Mouse (Mus musculus) MEL (cell line): Measurements from ENCODE around the gene Rccd1. TPM values are rescaled to one million over a fixed set of nuclear protein-coding genes. Genes with fewer than 3 reads are reported as not detected.

Experiments used
- DNase-seq: peaks from one replicate; pipeline ENCODE4 v3.0.0; 2011; ENCODE audit warnings: low read depth, low spot score
- H3K27ac ChIP-seq: 2 replicates; pipeline ENCODE4 v1.5.1; 2012; ENCODE audit warnings: low read depth, mild to moderate bottlenecking, control low read depth, low read length, moderate library complexity; ENCODE audit not compliant: control insufficient read depth
- H3K27me3 ChIP-seq, 2 experiments: fragments of 150-350 bp in 1 of 2; sonication (generic) in 1 of 2; 2 replicates each; pipeline ENCODE4 v1.6.1; 2012; ENCODE audit warnings: low read length in 2 of 2, mild to moderate bottlenecking in 2 of 2, improper control_type of control experiment in 1 of 2, moderate library complexity in 1 of 2; ENCODE audit not compliant: insufficient read depth in 2 of 2, control insufficient read depth in 1 of 2
- H3K36me3 ChIP-seq, 2 experiments: 2 replicates each; pipeline ENCODE4 v1.6.1; 2012 to 2014; ENCODE audit warnings: low read length in 2 of 2, improper control_type of control experiment in 1 of 2, inconsistent platforms in 1 of 2, mild to moderate bottlenecking in 1 of 2; ENCODE audit not compliant: insufficient read depth in 2 of 2, control insufficient read depth in 1 of 2
- H3K4me1 ChIP-seq, 2 experiments: fragments of 150-350 bp in 1 of 2; sonication (generic) in 1 of 2; 2 replicates each; pipeline ENCODE4 v1.6.1; 2012; ENCODE audit warnings: low read length in 2 of 2, improper control_type of control experiment in 1 of 2, mild to moderate bottlenecking in 1 of 2; ENCODE audit not compliant: insufficient read depth in 2 of 2, control insufficient read depth in 1 of 2
- H3K4me3 ChIP-seq, 2 experiments: fragments of 150-350 bp in 1 of 2; sonication (generic) in 1 of 2; 2 replicates each; pipeline ENCODE4 v1.5.1; 2012; ENCODE audit warnings: low read depth in 2 of 2, low read length in 2 of 2, mild to moderate bottlenecking in 2 of 2, moderate library complexity in 2 of 2, control low read depth in 1 of 2, improper control_type of control experiment in 1 of 2; ENCODE audit not compliant: control insufficient read depth in 1 of 2, insufficient read depth in 1 of 2
- H3K79me2 ChIP-seq: 2 replicates; pipeline ENCODE4 v1.6.1; 2012; ENCODE audit warnings: mild to moderate bottlenecking, low read length, moderate library complexity; ENCODE audit not compliant: control insufficient read depth, poor library complexity, insufficient read depth
- H3K9ac ChIP-seq: 2 replicates; pipeline ENCODE4 v1.6.1; 2012; ENCODE audit warnings: low read depth, mild to moderate bottlenecking, control low read depth, low read length, moderate library complexity; ENCODE audit not compliant: control insufficient read depth, poor library complexity, severe bottlenecking
- H3K9me3 ChIP-seq: fragments of 150-350 bp; sonication (generic); replicated peaks from 2 replicates; pipeline ENCODE4 v1.6.1; 2012; ENCODE audit warnings: mild to moderate bottlenecking, low read length, improper control_type of control experiment, moderate library complexity; ENCODE audit not compliant: insufficient read depth
- BHLHE40 ChIP-seq: IDR thresholded peaks from 2 replicates; pipeline ENCODE4 v1.6.1; 2012; ENCODE audit warnings: low read depth, mild to moderate bottlenecking, inconsistent platforms, low read length, improper control_type of control experiment, borderline replicate concordance
- CHD2 ChIP-seq: IDR thresholded peaks from 2 replicates; pipeline ENCODE4 v1.6.1; 2011; ENCODE audit warnings: low read length, improper control_type of control experiment
- CTCF ChIP-seq, 3 experiments: IDR thresholded peaks in 2 of 3; conservative IDR thresholded peaks in 1 of 3; 2 replicates each; pipeline ENCODE4 v1.5.1; 2011 to 2012; ENCODE audit warnings: low read length in 3 of 3, low read depth in 2 of 3, mild to moderate bottlenecking in 2 of 3, improper control_type of control experiment in 1 of 3, inconsistent platforms in 1 of 3, mixed read lengths in 1 of 3, moderate library complexity in 1 of 3; ENCODE audit not compliant: control insufficient read depth in 1 of 3, insufficient read depth in 1 of 3, poor library complexity in 1 of 3, severe bottlenecking in 1 of 3
- EP300 ChIP-seq, 2 experiments: IDR thresholded peaks; 2 replicates each; pipeline ENCODE4 v1.6.1; 2011; ENCODE audit warnings: improper control_type of control experiment in 2 of 2, low read length in 2 of 2, low read depth in 1 of 2, mild to moderate bottlenecking in 1 of 2
- ETS1 ChIP-seq: IDR thresholded peaks from 2 replicates; pipeline ENCODE4 v1.6.1; 2012; ENCODE audit warnings: low read depth, mild to moderate bottlenecking, inconsistent platforms, low read length, improper control_type of control experiment, moderate library complexity
- HCFC1 ChIP-seq: IDR thresholded peaks from 2 replicates; pipeline ENCODE4 v1.6.1; 2012; ENCODE audit warnings: low read depth, mild to moderate bottlenecking, inconsistent platforms, low read length, improper control_type of control experiment, moderate library complexity
- MAZ ChIP-seq: IDR thresholded peaks from 2 replicates; pipeline ENCODE4 v1.6.1; 2012; ENCODE audit warnings: low read depth, mild to moderate bottlenecking, inconsistent platforms, low read length, improper control_type of control experiment
- MEF2A ChIP-seq: IDR thresholded peaks from 2 replicates; pipeline ENCODE4 v1.6.1; 2014; ENCODE audit warnings: low read depth, mild to moderate bottlenecking, inconsistent platforms, low read length, improper control_type of control experiment; ENCODE audit not compliant: poor library complexity, insufficient replicate concordance, severe bottlenecking; ENCODE audit errors: extremely low read depth
- MXI1 ChIP-seq: IDR thresholded peaks from 2 replicates; pipeline ENCODE4 v1.6.1; 2011; ENCODE audit warnings: mild to moderate bottlenecking, low read depth, low read length, improper control_type of control experiment
- MYB ChIP-seq: IDR thresholded peaks from 2 replicates; pipeline ENCODE4 v1.6.1; 2011; ENCODE audit warnings: mild to moderate bottlenecking, low read depth, low read length, improper control_type of control experiment
- MYC ChIP-seq: IDR thresholded peaks from 2 replicates; pipeline ENCODE4 v1.6.1; 2011; ENCODE audit warnings: low read depth, mild to moderate bottlenecking, low read length, improper control_type of control experiment, moderate library complexity
- NRF1 ChIP-seq: IDR thresholded peaks from 2 replicates; pipeline ENCODE4 v1.6.1; 2014; ENCODE audit warnings: low read depth, mild to moderate bottlenecking, inconsistent platforms, low read length, improper control_type of control experiment, moderate library complexity; ENCODE audit not compliant: poor library complexity, insufficient read depth, severe bottlenecking
- POLR2AphosphoS2 ChIP-seq: IDR thresholded peaks from 2 replicates; pipeline ENCODE4 v1.6.1; 2011; ENCODE audit warnings: low read length, improper control_type of control experiment
- POLR2AphosphoS5 ChIP-seq: IDR thresholded peaks from 2 replicates; pipeline ENCODE4 v1.6.1; 2012; ENCODE audit warnings: low read depth, borderline replicate concordance, mild to moderate bottlenecking, inconsistent platforms, low read length, moderate library complexity, mixed read lengths
- RAD21 ChIP-seq: IDR thresholded peaks from 2 replicates; pipeline ENCODE4 v1.6.1; 2011; ENCODE audit warnings: mild to moderate bottlenecking, low read depth, low read length, improper control_type of control experiment
- TBP ChIP-seq: IDR thresholded peaks from 2 replicates; pipeline ENCODE4 v1.8.0; 2011; ENCODE audit warnings: low read depth, low read length, improper control_type of control experiment
- USF1 ChIP-seq: IDR thresholded peaks from 2 replicates; pipeline ENCODE4 v1.6.1; 2014; ENCODE audit warnings: low read depth, mild to moderate bottlenecking, inconsistent platforms, low read length, improper control_type of control experiment, moderate library complexity
- USF2 ChIP-seq, 2 experiments: IDR thresholded peaks; 2 replicates each; pipeline ENCODE4 v1.6.1; 2011 to 2012; ENCODE audit warnings: improper control_type of control experiment in 2 of 2, low read length in 2 of 2, borderline replicate concordance in 1 of 2, inconsistent platforms in 1 of 2, low read depth in 1 of 2, mild to moderate bottlenecking in 1 of 2; ENCODE audit not compliant: insufficient read depth in 1 of 2
- ZC3H11A ChIP-seq: IDR thresholded peaks from 2 replicates; pipeline ENCODE4 v1.6.1; 2012; ENCODE audit warnings: low read depth, mild to moderate bottlenecking, inconsistent platforms, low read length, improper control_type of control experiment
- polyA plus RNA-seq, 2 experiments: library from polyadenylated mRNA; stranded (reverse) in 1 of 2; unstranded in 1 of 2; fragments of >175 nt in 1 of 2; fragments of >200 nt in 1 of 2; gene quantifications; 2 replicates each; pipeline versions ENCODE4 v1.2.1 to v1.2.4; 2012; ENCODE audit warnings: low replicate concordance in 2 of 2, low read depth in 1 of 2; ENCODE audit not compliant: insufficient read length in 2 of 2, insufficient read depth in 1 of 2, missing spikeins in 1 of 2
- total RNA-seq: library from RNA; depleted of rRNA; stranded (reverse); fragments of 300-350 nt; gene quantifications from 2 replicates; pipeline ENCODE4 v1.2.3, GENCODE M21; 2012

Rccd1 gene
- total and polyA plus RNA-seq, 3 experiments, result 16.8 to 20.2 TPM; not detected in 1

GRCm38 (mm10) chr7:80369461-80369860 is 45.2 kb upstream of the Rccd1 start:
- Histone ChIP-seq H3K27me3 (no peaks in the 10 kb centered on the region), H3K79me2 (peaks cover 3% of the 10 kb centered on the region; the same call in 1 of the 2 replicates), H3K9me3 (no peaks in the 10 kb centered on the region), H3K27ac (no peak overlapping the region; the same call in 1 of the 2 replicates), H3K36me3 (peaks cover 0 to 20% of the 10 kb centered on the region in 2 experiments; a peak in 2 of 4 replicates), H3K4me3 (no peak overlapping the region), H3K4me1 (peaks cover 3 to 36% of the 10 kb centered on the region in 2 experiments), H3K9ac (no peak overlapping the region)
- TF ChIP-seq EP300 (IDR thresholded peaks at IDR 0.05; ENCODE audit: low read depth in 1 of 2, low read length in 2 of 2) (no peak), POLR2AphosphoS2 (no peak), POLR2AphosphoS5 (no peak), HCFC1 (no peak), CHD2 (no peak), NRF1 (no peak), MXI1 (no peak), MAZ (no peak), USF2 (IDR thresholded peaks at IDR 0.05; ENCODE audit: borderline replicate concordance in 1 of 2, insufficient read depth in 1 of 2, low read depth in 1 of 2, low read length in 2 of 2) (no peak), USF1 (no peak), MEF2A (no peak), MYB (no peak), TBP (no peak), ZC3H11A (no peak), RAD21 (no peak), ETS1 (no peak), BHLHE40 (no peak)
- no peak for DNase-seq

DNA sequence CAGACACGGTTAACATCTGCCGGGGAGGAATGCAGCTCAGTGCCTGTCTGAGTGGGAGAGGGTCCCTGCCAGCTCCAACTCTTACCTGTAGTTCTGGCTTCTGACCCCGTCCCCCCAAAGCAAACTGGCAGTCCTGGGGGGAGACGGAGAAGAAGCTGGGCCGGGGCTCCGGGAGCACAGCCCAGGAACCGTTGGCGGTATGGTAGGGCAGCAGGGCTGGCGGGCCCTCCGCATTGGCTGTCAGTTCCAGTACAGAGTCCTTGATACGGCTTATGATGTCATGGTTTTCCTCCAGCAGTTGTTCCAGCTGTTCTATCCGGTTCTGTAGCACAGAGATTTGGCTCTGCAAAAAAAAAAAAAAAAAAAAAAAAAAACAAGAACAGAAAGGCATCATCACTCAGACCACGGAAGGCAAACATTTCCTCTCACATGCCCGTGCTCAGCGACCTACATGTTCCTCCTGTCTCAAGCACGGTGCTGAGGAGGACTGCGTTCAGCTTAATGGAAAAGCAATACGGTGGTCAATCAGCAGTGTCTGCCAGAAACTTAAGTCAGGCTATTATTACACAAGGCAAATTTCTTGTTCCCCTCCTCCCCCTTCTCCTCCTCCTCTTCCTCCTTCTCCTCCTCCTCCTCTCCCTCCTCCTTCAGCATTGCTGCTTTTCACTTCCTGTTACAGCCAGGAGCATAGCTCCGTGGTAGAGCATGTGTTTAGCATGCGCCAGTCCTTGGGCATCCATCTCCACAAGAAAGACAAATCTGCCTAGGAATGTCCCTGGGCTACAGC is 44.6 kb upstream of the Rccd1 start:
- DNase-seq, result peak; percentile 36
- no peak overlapping the region for H3K9ac ChIP-seq
- no peak for TF ChIP-seq NRF1
- TF ChIP-seq BHLHE40, result no peak
- 0 out of 2 replicates have a peak, but pooled peaks have one; percentile 34 for TF ChIP-seq MYC
- TF ChIP-seq CTCF (IDR thresholded peaks at IDR 0.05 in 2 of 3, conservative IDR thresholded peaks at IDR 0.05 in 1 of 3; ENCODE audit: control insufficient read depth in 1 of 3, insufficient read depth in 1 of 3, low read depth in 2 of 3, low read length in 3 of 3, poor library complexity in 1 of 3, severe bottlenecking in 1 of 3), result no peak
- no peaks in the 10 kb centered on the region for H3K9me3 ChIP-seq
- peaks cover 0 to 15% of the 10 kb centered on the region in 2 experiments; a peak in 2 of 4 replicates for H3K36me3 ChIP-seq
- H3K4me3 ChIP-seq, result no peak overlapping the region
- H3K27me3 ChIP-seq, result no peaks in the 10 kb centered on the region
- peaks cover 0 to 32% of the 10 kb centered on the region in 2 experiments; a peak in 2 of 4 replicates for H3K4me1 ChIP-seq
- peaks cover 3% of the 10 kb centered on the region; the same call in 1 of the 2 replicates for H3K79me2 ChIP-seq
- H3K27ac ChIP-seq, result no peak overlapping the region
